Mouse (Mus musculus): ENCODE measurements around the gene Gas8.

- TF ChIP-seq CTCF (IDR thresholded peaks at IDR 0.05; ENCODE audit: extremely low read depth, insufficient read depth, insufficient read length, insufficient replicate concordance) (no peak), POLR2A (IDR thresholded peaks at IDR 0.05; ENCODE audit: low read depth, low read length) (no peak)
Measured at GRCm38 (mm10) chr8:123497699-123498098, 20.9 kb upstream of the Gas8 start.
